Mouse (Mus musculus) E14TG2a.4 (cell line): ENCODE measurements around the gene Wnt3a.

ENCODE experiments used
- CTCF ChIP-seq: conservative IDR thresholded peaks from 2 replicates; pipeline ENCODE4 v1.5.1; 2014; ENCODE audit warnings: low read length
- POU5F1 ChIP-seq: IDR thresholded peaks from 2 replicates; pipeline ENCODE4 v1.6.1; 2014; ENCODE audit warnings: low read length, borderline replicate concordance

DNA sequence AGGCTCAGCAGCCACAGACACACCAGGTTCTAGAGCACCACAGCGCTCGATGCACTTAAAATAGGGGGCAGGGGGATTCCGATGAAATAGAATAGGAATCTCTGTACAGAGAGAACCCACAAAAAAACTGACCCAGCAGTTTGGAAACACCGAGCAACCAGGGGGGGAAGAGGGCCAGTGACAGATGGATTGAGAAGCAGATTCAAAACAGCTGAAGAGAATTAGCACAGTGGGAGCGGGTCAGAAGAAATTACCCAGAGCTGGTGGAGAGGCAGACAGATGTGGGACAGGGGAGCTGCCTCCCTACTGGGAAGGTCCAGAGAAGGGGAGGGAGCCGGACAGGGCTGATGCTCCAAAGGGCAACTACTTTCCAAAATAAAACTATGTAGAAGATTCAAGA is 26.0 kb upstream of the Wnt3a start:
- no peak for TF ChIP-seq CTCF
- no peak for TF ChIP-seq POU5F1
